Mouse (Mus musculus) MEL (cell line): Measurements from ENCODE around the gene Kcnj4. TPM values are rescaled to one million over a fixed set of nuclear protein-coding genes. Genes with fewer than 3 reads are reported as not detected.

Experiments
- DNase-seq: peaks from one replicate; pipeline ENCODE4 v3.0.0; 2011; ENCODE audit warnings: low read depth, low spot score
- H3K27ac ChIP-seq: 2 replicates; pipeline ENCODE4 v1.5.1; 2012; ENCODE audit warnings: low read depth, mild to moderate bottlenecking, control low read depth, low read length, moderate library complexity; ENCODE audit not compliant: control insufficient read depth
- H3K27me3 ChIP-seq, 2 experiments: fragments of 150-350 bp in 1 of 2; sonication (generic) in 1 of 2; 2 replicates each; pipeline ENCODE4 v1.6.1; 2012; ENCODE audit warnings: low read length in 2 of 2, mild to moderate bottlenecking in 2 of 2, improper control_type of control experiment in 1 of 2, moderate library complexity in 1 of 2; ENCODE audit not compliant: insufficient read depth in 2 of 2, control insufficient read depth in 1 of 2
- H3K36me3 ChIP-seq, 2 experiments: 2 replicates each; pipeline ENCODE4 v1.6.1; 2012 to 2014; ENCODE audit warnings: low read length in 2 of 2, improper control_type of control experiment in 1 of 2, inconsistent platforms in 1 of 2, mild to moderate bottlenecking in 1 of 2; ENCODE audit not compliant: insufficient read depth in 2 of 2, control insufficient read depth in 1 of 2
- H3K4me1 ChIP-seq, 2 experiments: fragments of 150-350 bp in 1 of 2; sonication (generic) in 1 of 2; 2 replicates each; pipeline ENCODE4 v1.6.1; 2012; ENCODE audit warnings: low read length in 2 of 2, improper control_type of control experiment in 1 of 2, mild to moderate bottlenecking in 1 of 2; ENCODE audit not compliant: insufficient read depth in 2 of 2, control insufficient read depth in 1 of 2
- H3K4me3 ChIP-seq, 2 experiments: fragments of 150-350 bp in 1 of 2; sonication (generic) in 1 of 2; 2 replicates each; pipeline ENCODE4 v1.5.1; 2012; ENCODE audit warnings: low read depth in 2 of 2, low read length in 2 of 2, mild to moderate bottlenecking in 2 of 2, moderate library complexity in 2 of 2, control low read depth in 1 of 2, improper control_type of control experiment in 1 of 2; ENCODE audit not compliant: control insufficient read depth in 1 of 2, insufficient read depth in 1 of 2
- H3K79me2 ChIP-seq: 2 replicates; pipeline ENCODE4 v1.6.1; 2012; ENCODE audit warnings: mild to moderate bottlenecking, low read length, moderate library complexity; ENCODE audit not compliant: control insufficient read depth, poor library complexity, insufficient read depth
- H3K9ac ChIP-seq: 2 replicates; pipeline ENCODE4 v1.6.1; 2012; ENCODE audit warnings: low read depth, mild to moderate bottlenecking, control low read depth, low read length, moderate library complexity; ENCODE audit not compliant: control insufficient read depth, poor library complexity, severe bottlenecking
- H3K9me3 ChIP-seq: fragments of 150-350 bp; sonication (generic); replicated peaks from 2 replicates; pipeline ENCODE4 v1.6.1; 2012; ENCODE audit warnings: mild to moderate bottlenecking, low read length, improper control_type of control experiment, moderate library complexity; ENCODE audit not compliant: insufficient read depth
- E2F4 ChIP-seq: IDR thresholded peaks from 2 replicates; pipeline ENCODE4 v1.6.1; 2011; ENCODE audit warnings: low read depth, low read length, improper control_type of control experiment, borderline replicate concordance
- EP300 ChIP-seq, 2 experiments: IDR thresholded peaks; 2 replicates each; pipeline ENCODE4 v1.6.1; 2011; ENCODE audit warnings: improper control_type of control experiment in 2 of 2, low read length in 2 of 2, low read depth in 1 of 2, mild to moderate bottlenecking in 1 of 2
- GATA1 ChIP-seq: IDR thresholded peaks from 2 replicates; pipeline ENCODE4 v1.6.1; 2011; ENCODE audit warnings: low read depth, low read length, improper control_type of control experiment
- HCFC1 ChIP-seq: IDR thresholded peaks from 2 replicates; pipeline ENCODE4 v1.6.1; 2012; ENCODE audit warnings: low read depth, mild to moderate bottlenecking, inconsistent platforms, low read length, improper control_type of control experiment, moderate library complexity
- KAT2A ChIP-seq: conservative IDR thresholded peaks from 2 replicates; pipeline ENCODE4 v1.6.1; 2012; ENCODE audit warnings: low read depth, low read length, improper control_type of control experiment, inconsistent platforms
- MAFK ChIP-seq: IDR thresholded peaks from 2 replicates; pipeline ENCODE4 v1.6.1; 2011; ENCODE audit warnings: low read depth, mild to moderate bottlenecking, low read length, improper control_type of control experiment, borderline replicate concordance
- MAX ChIP-seq: IDR thresholded peaks from 2 replicates; pipeline ENCODE4 v1.6.1; 2011; ENCODE audit warnings: low read length, improper control_type of control experiment
- MAZ ChIP-seq: IDR thresholded peaks from 2 replicates; pipeline ENCODE4 v1.6.1; 2012; ENCODE audit warnings: low read depth, mild to moderate bottlenecking, inconsistent platforms, low read length, improper control_type of control experiment
- MEF2A ChIP-seq: IDR thresholded peaks from 2 replicates; pipeline ENCODE4 v1.6.1; 2014; ENCODE audit warnings: low read depth, mild to moderate bottlenecking, inconsistent platforms, low read length, improper control_type of control experiment; ENCODE audit not compliant: poor library complexity, insufficient replicate concordance, severe bottlenecking; ENCODE audit errors: extremely low read depth
- MXI1 ChIP-seq: IDR thresholded peaks from 2 replicates; pipeline ENCODE4 v1.6.1; 2011; ENCODE audit warnings: mild to moderate bottlenecking, low read depth, low read length, improper control_type of control experiment
- MYB ChIP-seq: IDR thresholded peaks from 2 replicates; pipeline ENCODE4 v1.6.1; 2011; ENCODE audit warnings: mild to moderate bottlenecking, low read depth, low read length, improper control_type of control experiment
- MYC ChIP-seq: IDR thresholded peaks from 2 replicates; pipeline ENCODE4 v1.6.1; 2011; ENCODE audit warnings: low read depth, mild to moderate bottlenecking, low read length, improper control_type of control experiment, moderate library complexity
- POLR2AphosphoS2 ChIP-seq: IDR thresholded peaks from 2 replicates; pipeline ENCODE4 v1.6.1; 2011; ENCODE audit warnings: low read length, improper control_type of control experiment
- POLR2AphosphoS5 ChIP-seq: IDR thresholded peaks from 2 replicates; pipeline ENCODE4 v1.6.1; 2012; ENCODE audit warnings: low read depth, borderline replicate concordance, mild to moderate bottlenecking, inconsistent platforms, low read length, moderate library complexity, mixed read lengths
- RAD21 ChIP-seq: IDR thresholded peaks from 2 replicates; pipeline ENCODE4 v1.6.1; 2011; ENCODE audit warnings: mild to moderate bottlenecking, low read depth, low read length, improper control_type of control experiment
- RCOR1 ChIP-seq: IDR thresholded peaks from 2 replicates; pipeline ENCODE4 v1.6.1; 2012; ENCODE audit warnings: low read depth, mild to moderate bottlenecking, inconsistent platforms, low read length, improper control_type of control experiment
- SIN3A ChIP-seq: IDR thresholded peaks from 2 replicates; pipeline ENCODE4 v1.6.1; 2012; ENCODE audit warnings: low read length, improper control_type of control experiment, inconsistent platforms
- SMC3 ChIP-seq: IDR thresholded peaks from 2 replicates; pipeline ENCODE4 v1.6.1; 2011; ENCODE audit warnings: low read depth, low read length, improper control_type of control experiment
- TBP ChIP-seq: IDR thresholded peaks from 2 replicates; pipeline ENCODE4 v1.8.0; 2011; ENCODE audit warnings: low read depth, low read length, improper control_type of control experiment
- USF1 ChIP-seq: IDR thresholded peaks from 2 replicates; pipeline ENCODE4 v1.6.1; 2014; ENCODE audit warnings: low read depth, mild to moderate bottlenecking, inconsistent platforms, low read length, improper control_type of control experiment, moderate library complexity
- USF2 ChIP-seq, 2 experiments: IDR thresholded peaks; 2 replicates each; pipeline ENCODE4 v1.6.1; 2011 to 2012; ENCODE audit warnings: improper control_type of control experiment in 2 of 2, low read length in 2 of 2, borderline replicate concordance in 1 of 2, inconsistent platforms in 1 of 2, low read depth in 1 of 2, mild to moderate bottlenecking in 1 of 2; ENCODE audit not compliant: insufficient read depth in 1 of 2
- ZC3H11A ChIP-seq: IDR thresholded peaks from 2 replicates; pipeline ENCODE4 v1.6.1; 2012; ENCODE audit warnings: low read depth, mild to moderate bottlenecking, inconsistent platforms, low read length, improper control_type of control experiment
- ZMIZ1 ChIP-seq: IDR thresholded peaks from 2 replicates; pipeline ENCODE4 v1.6.1; 2012; ENCODE audit warnings: low read depth, mild to moderate bottlenecking, inconsistent platforms, low read length, improper control_type of control experiment, moderate library complexity
- ZNF384 ChIP-seq: IDR thresholded peaks from 2 replicates; pipeline ENCODE4 v1.6.1; 2012; ENCODE audit warnings: low read depth, mild to moderate bottlenecking, inconsistent platforms, low read length, improper control_type of control experiment
- polyA plus RNA-seq, 2 experiments: library from polyadenylated mRNA; stranded (reverse) in 1 of 2; unstranded in 1 of 2; fragments of >175 nt in 1 of 2; fragments of >200 nt in 1 of 2; gene quantifications; 2 replicates each; pipeline versions ENCODE4 v1.2.1 to v1.2.4; 2012; ENCODE audit warnings: low replicate concordance in 2 of 2, low read depth in 1 of 2; ENCODE audit not compliant: insufficient read length in 2 of 2, insufficient read depth in 1 of 2, missing spikeins in 1 of 2
- total RNA-seq: library from RNA; depleted of rRNA; stranded (reverse); fragments of 300-350 nt; gene quantifications from 2 replicates; pipeline ENCODE4 v1.2.3, GENCODE M21; 2012

Kcnj4 gene
- total and polyA plus RNA-seq, 3 experiments, result 0.07 TPM; not detected in 2

GRCm38 (mm10) chr15:79506460-79506859 is 1.4 kb upstream of the Kcnj4 start:
- no peaks in the 10 kb centered on the region for H3K9me3 ChIP-seq
- DNase-seq, result no peak
- no peaks in the 10 kb centered on the region for H3K36me3 ChIP-seq
- no peaks in the 10 kb centered on the region for H3K4me1 ChIP-seq
- peaks cover 0 to 1% of the 10 kb centered on the region in 2 experiments; a peak in 1 of 4 replicates for H3K27me3 ChIP-seq
- no peak overlapping the region for H3K27ac ChIP-seq
- H3K4me3 ChIP-seq, result no peak overlapping the region
- H3K9ac ChIP-seq, result no peak overlapping the region
- TF ChIP-seq HCFC1 (no peak), RAD21 (no peak), MXI1 (no peak), MAZ (no peak), EP300 (IDR thresholded peaks at IDR 0.05; ENCODE audit: low read depth in 1 of 2, low read length in 2 of 2) (no peak), SIN3A (no peak), TBP (no peak), POLR2AphosphoS5 (no peak), MYC (no peak), POLR2AphosphoS2 (no peak), RCOR1 (no peak), E2F4 (no peak), MAFK (no peak)
- TF ChIP-seq, all 39 proteins: peak for 0
- no peaks in the 10 kb centered on the region for H3K79me2 ChIP-seq

- H3K9me3 ChIP-seq, result no peaks in the 10 kb centered on the region
- peaks cover 0 to 3% of the 10 kb centered on the region in 2 experiments; a peak in 1 of 4 replicates for H3K27me3 ChIP-seq
- no peaks in the 10 kb centered on the region for H3K4me1 ChIP-seq
- no peak overlapping the region for H3K27ac ChIP-seq
- no peak overlapping the region for H3K4me3 ChIP-seq
- TF ChIP-seq RAD21, result no peak
- no peak for TF ChIP-seq RCOR1
- TF ChIP-seq MAFK, result no peak
- no peak for TF ChIP-seq ZNF384
- TF ChIP-seq ZC3H11A, result no peak
- no peak for TF ChIP-seq USF1
- no peak for TF ChIP-seq MEF2A
- no peak for TF ChIP-seq POLR2AphosphoS5
- TF ChIP-seq MXI1, result no peak
- TF ChIP-seq TBP, result no peak
- TF ChIP-seq GATA1, result no peak
- TF ChIP-seq MAX, result no peak
- no peak for TF ChIP-seq ZMIZ1
- TF ChIP-seq USF2 (IDR thresholded peaks at IDR 0.05; ENCODE audit: borderline replicate concordance in 1 of 2, insufficient read depth in 1 of 2, low read depth in 1 of 2, low read length in 2 of 2), result no peak
- no peak for TF ChIP-seq KAT2A
- no peak for TF ChIP-seq MYB
- no peak for TF ChIP-seq SMC3
- TF ChIP-seq HCFC1, result no peak
- no peak overlapping the region for H3K9ac ChIP-seq
- H3K36me3 ChIP-seq, result no peaks in the 10 kb centered on the region
- H3K79me2 ChIP-seq, result no peaks in the 10 kb centered on the region
- no peak for DNase-seq
Observed at GRCm38 (mm10) chr15:79505616-79506283, 709 bp upstream of the Kcnj4 start.
